Mouse (Mus musculus) C2C12 (cell line): Measurements from ENCODE around the gene Pax8.

Experiments
- CEBPB ChIP-seq: IDR thresholded peaks from one replicate; pipeline ENCODE4 v1.6.1; 2011; ENCODE audit warnings: low read depth, mild to moderate bottlenecking, control low read depth, moderate library complexity
- CTCF ChIP-seq: IDR thresholded peaks from one replicate; pipeline ENCODE4 v1.5.1; 2011; ENCODE audit not compliant: control insufficient read depth, insufficient read depth, insufficient read length
- MAX ChIP-seq: IDR thresholded peaks from one replicate; pipeline ENCODE4 v1.6.1; 2011; ENCODE audit warnings: mild to moderate bottlenecking, control low read depth
- MYOG ChIP-seq: IDR thresholded peaks from one replicate; pipeline ENCODE4 v1.6.1; 2011; ENCODE audit not compliant: control insufficient read depth, insufficient read length; ENCODE audit errors: extremely low read depth
- USF1 ChIP-seq: IDR thresholded peaks from one replicate; pipeline ENCODE4 v1.6.1; 2011; ENCODE audit warnings: low read depth, mild to moderate bottlenecking, control low read depth, moderate library complexity

- no peak for TF ChIP-seq MYOG
- TF ChIP-seq CEBPB = no peak
- no peak for TF ChIP-seq CTCF
- TF ChIP-seq MAX = no peak
- no peak for TF ChIP-seq USF1
Measured at GRCm38 (mm10) chr2:24384393-24384792, 91.0 kb downstream of the Pax8 start.
